Mouse (Mus musculus) MEL (cell line): ENCODE data around the gene Gmeb2. TPM values are rescaled to one million over a fixed set of nuclear protein-coding genes. Genes with fewer than 3 reads are reported as not detected.

Experiments
- DNase-seq: peaks from one replicate; pipeline ENCODE4 v3.0.0; 2011; ENCODE audit warnings: low read depth, low spot score
- H3K27ac ChIP-seq: 2 replicates; pipeline ENCODE4 v1.5.1; 2012; ENCODE audit warnings: low read depth, mild to moderate bottlenecking, control low read depth, low read length, moderate library complexity; ENCODE audit not compliant: control insufficient read depth
- H3K27me3 ChIP-seq, 2 experiments: fragments of 150-350 bp in 1 of 2; sonication (generic) in 1 of 2; 2 replicates each; pipeline ENCODE4 v1.6.1; 2012; ENCODE audit warnings: low read length in 2 of 2, mild to moderate bottlenecking in 2 of 2, improper control_type of control experiment in 1 of 2, moderate library complexity in 1 of 2; ENCODE audit not compliant: insufficient read depth in 2 of 2, control insufficient read depth in 1 of 2
- H3K36me3 ChIP-seq, 2 experiments: 2 replicates each; pipeline ENCODE4 v1.6.1; 2012 to 2014; ENCODE audit warnings: low read length in 2 of 2, improper control_type of control experiment in 1 of 2, inconsistent platforms in 1 of 2, mild to moderate bottlenecking in 1 of 2; ENCODE audit not compliant: insufficient read depth in 2 of 2, control insufficient read depth in 1 of 2
- H3K4me1 ChIP-seq, 2 experiments: fragments of 150-350 bp in 1 of 2; sonication (generic) in 1 of 2; 2 replicates each; pipeline ENCODE4 v1.6.1; 2012; ENCODE audit warnings: low read length in 2 of 2, improper control_type of control experiment in 1 of 2, mild to moderate bottlenecking in 1 of 2; ENCODE audit not compliant: insufficient read depth in 2 of 2, control insufficient read depth in 1 of 2
- H3K4me3 ChIP-seq, 2 experiments: fragments of 150-350 bp in 1 of 2; sonication (generic) in 1 of 2; 2 replicates each; pipeline ENCODE4 v1.5.1; 2012; ENCODE audit warnings: low read depth in 2 of 2, low read length in 2 of 2, mild to moderate bottlenecking in 2 of 2, moderate library complexity in 2 of 2, control low read depth in 1 of 2, improper control_type of control experiment in 1 of 2; ENCODE audit not compliant: control insufficient read depth in 1 of 2, insufficient read depth in 1 of 2
- H3K79me2 ChIP-seq: 2 replicates; pipeline ENCODE4 v1.6.1; 2012; ENCODE audit warnings: mild to moderate bottlenecking, low read length, moderate library complexity; ENCODE audit not compliant: control insufficient read depth, poor library complexity, insufficient read depth
- H3K9ac ChIP-seq: 2 replicates; pipeline ENCODE4 v1.6.1; 2012; ENCODE audit warnings: low read depth, mild to moderate bottlenecking, control low read depth, low read length, moderate library complexity; ENCODE audit not compliant: control insufficient read depth, poor library complexity, severe bottlenecking
- H3K9me3 ChIP-seq: fragments of 150-350 bp; sonication (generic); replicated peaks from 2 replicates; pipeline ENCODE4 v1.6.1; 2012; ENCODE audit warnings: mild to moderate bottlenecking, low read length, improper control_type of control experiment, moderate library complexity; ENCODE audit not compliant: insufficient read depth
- BHLHE40 ChIP-seq: IDR thresholded peaks from 2 replicates; pipeline ENCODE4 v1.6.1; 2012; ENCODE audit warnings: low read depth, mild to moderate bottlenecking, inconsistent platforms, low read length, improper control_type of control experiment, borderline replicate concordance
- CHD1 ChIP-seq: IDR thresholded peaks from 2 replicates; pipeline ENCODE4 v1.6.1; 2012; ENCODE audit warnings: low read depth, mild to moderate bottlenecking, inconsistent platforms, low read length, improper control_type of control experiment
- CTCF ChIP-seq, 3 experiments: IDR thresholded peaks in 2 of 3; conservative IDR thresholded peaks in 1 of 3; 2 replicates each; pipeline ENCODE4 v1.5.1; 2011 to 2012; ENCODE audit warnings: low read length in 3 of 3, low read depth in 2 of 3, mild to moderate bottlenecking in 2 of 3, improper control_type of control experiment in 1 of 3, inconsistent platforms in 1 of 3, mixed read lengths in 1 of 3, moderate library complexity in 1 of 3; ENCODE audit not compliant: control insufficient read depth in 1 of 3, insufficient read depth in 1 of 3, poor library complexity in 1 of 3, severe bottlenecking in 1 of 3
- E2F4 ChIP-seq: IDR thresholded peaks from 2 replicates; pipeline ENCODE4 v1.6.1; 2011; ENCODE audit warnings: low read depth, low read length, improper control_type of control experiment, borderline replicate concordance
- ELF1 ChIP-seq: IDR thresholded peaks from 2 replicates; pipeline ENCODE4 v1.6.1; 2014; ENCODE audit warnings: low read depth, mild to moderate bottlenecking, inconsistent platforms, low read length, improper control_type of control experiment, moderate library complexity
- EP300 ChIP-seq, 2 experiments: IDR thresholded peaks; 2 replicates each; pipeline ENCODE4 v1.6.1; 2011; ENCODE audit warnings: improper control_type of control experiment in 2 of 2, low read length in 2 of 2, low read depth in 1 of 2, mild to moderate bottlenecking in 1 of 2
- GABPA ChIP-seq: IDR thresholded peaks from 2 replicates; pipeline ENCODE4 v1.6.1; 2012; ENCODE audit warnings: low read depth, mild to moderate bottlenecking, inconsistent platforms, low read length, improper control_type of control experiment, moderate library complexity
- GATA1 ChIP-seq: IDR thresholded peaks from 2 replicates; pipeline ENCODE4 v1.6.1; 2011; ENCODE audit warnings: low read depth, low read length, improper control_type of control experiment
- HCFC1 ChIP-seq: IDR thresholded peaks from 2 replicates; pipeline ENCODE4 v1.6.1; 2012; ENCODE audit warnings: low read depth, mild to moderate bottlenecking, inconsistent platforms, low read length, improper control_type of control experiment, moderate library complexity
- JUND ChIP-seq: IDR thresholded peaks from 2 replicates; pipeline ENCODE4 v1.6.1; 2011; ENCODE audit warnings: low read depth, mild to moderate bottlenecking, improper control_type of control experiment, low read length
- MAFK ChIP-seq: IDR thresholded peaks from 2 replicates; pipeline ENCODE4 v1.6.1; 2011; ENCODE audit warnings: low read depth, mild to moderate bottlenecking, low read length, improper control_type of control experiment, borderline replicate concordance
- MAX ChIP-seq: IDR thresholded peaks from 2 replicates; pipeline ENCODE4 v1.6.1; 2011; ENCODE audit warnings: low read length, improper control_type of control experiment
- MAZ ChIP-seq: IDR thresholded peaks from 2 replicates; pipeline ENCODE4 v1.6.1; 2012; ENCODE audit warnings: low read depth, mild to moderate bottlenecking, inconsistent platforms, low read length, improper control_type of control experiment
- MYB ChIP-seq: IDR thresholded peaks from 2 replicates; pipeline ENCODE4 v1.6.1; 2011; ENCODE audit warnings: mild to moderate bottlenecking, low read depth, low read length, improper control_type of control experiment
- MYC ChIP-seq: IDR thresholded peaks from 2 replicates; pipeline ENCODE4 v1.6.1; 2011; ENCODE audit warnings: low read depth, mild to moderate bottlenecking, low read length, improper control_type of control experiment, moderate library complexity
- NELFE ChIP-seq: IDR thresholded peaks from 2 replicates; pipeline ENCODE4 v1.6.1; 2011; ENCODE audit warnings: low read depth, low read length, improper control_type of control experiment
- POLR2A ChIP-seq, 2 experiments: IDR thresholded peaks; 2 replicates each; pipeline ENCODE4 v1.6.1; 2011 to 2012; ENCODE audit warnings: low read length in 2 of 2, mild to moderate bottlenecking in 2 of 2, control low read depth in 1 of 2, improper control_type of control experiment in 1 of 2, low read depth in 1 of 2, moderate library complexity in 1 of 2; ENCODE audit not compliant: control insufficient read depth in 1 of 2, insufficient read depth in 1 of 2, poor library complexity in 1 of 2
- RAD21 ChIP-seq: IDR thresholded peaks from 2 replicates; pipeline ENCODE4 v1.6.1; 2011; ENCODE audit warnings: mild to moderate bottlenecking, low read depth, low read length, improper control_type of control experiment
- SIN3A ChIP-seq: IDR thresholded peaks from 2 replicates; pipeline ENCODE4 v1.6.1; 2012; ENCODE audit warnings: low read length, improper control_type of control experiment, inconsistent platforms
- SMC3 ChIP-seq: IDR thresholded peaks from 2 replicates; pipeline ENCODE4 v1.6.1; 2011; ENCODE audit warnings: low read depth, low read length, improper control_type of control experiment
- TAL1 ChIP-seq: IDR thresholded peaks from 2 replicates; pipeline ENCODE4 v1.6.1; 2012; ENCODE audit warnings: mild to moderate bottlenecking, inconsistent platforms, low read length, moderate library complexity, mixed read lengths
- TBP ChIP-seq: IDR thresholded peaks from 2 replicates; pipeline ENCODE4 v1.8.0; 2011; ENCODE audit warnings: low read depth, low read length, improper control_type of control experiment
- UBTF ChIP-seq: IDR thresholded peaks from 2 replicates; pipeline ENCODE4 v1.6.1; 2012; ENCODE audit warnings: low read depth, mild to moderate bottlenecking, inconsistent platforms, low read length, improper control_type of control experiment, moderate library complexity, borderline replicate concordance; ENCODE audit not compliant: insufficient read depth
- USF1 ChIP-seq: IDR thresholded peaks from 2 replicates; pipeline ENCODE4 v1.6.1; 2014; ENCODE audit warnings: low read depth, mild to moderate bottlenecking, inconsistent platforms, low read length, improper control_type of control experiment, moderate library complexity
- USF2 ChIP-seq, 2 experiments: IDR thresholded peaks; 2 replicates each; pipeline ENCODE4 v1.6.1; 2011 to 2012; ENCODE audit warnings: improper control_type of control experiment in 2 of 2, low read length in 2 of 2, borderline replicate concordance in 1 of 2, inconsistent platforms in 1 of 2, low read depth in 1 of 2, mild to moderate bottlenecking in 1 of 2; ENCODE audit not compliant: insufficient read depth in 1 of 2
- ZC3H11A ChIP-seq: IDR thresholded peaks from 2 replicates; pipeline ENCODE4 v1.6.1; 2012; ENCODE audit warnings: low read depth, mild to moderate bottlenecking, inconsistent platforms, low read length, improper control_type of control experiment
- ZKSCAN1 ChIP-seq: IDR thresholded peaks from 2 replicates; pipeline ENCODE4 v1.6.1; 2012; ENCODE audit warnings: low read depth, mild to moderate bottlenecking, inconsistent platforms, low read length, improper control_type of control experiment, moderate library complexity
- polyA plus RNA-seq, 2 experiments: library from polyadenylated mRNA; stranded (reverse) in 1 of 2; unstranded in 1 of 2; fragments of >175 nt in 1 of 2; fragments of >200 nt in 1 of 2; gene quantifications; 2 replicates each; pipeline versions ENCODE4 v1.2.1 to v1.2.4; 2012; ENCODE audit warnings: low replicate concordance in 2 of 2, low read depth in 1 of 2; ENCODE audit not compliant: insufficient read length in 2 of 2, insufficient read depth in 1 of 2, missing spikeins in 1 of 2
- total RNA-seq: library from RNA; depleted of rRNA; stranded (reverse); fragments of 300-350 nt; gene quantifications from 2 replicates; pipeline ENCODE4 v1.2.3, GENCODE M21; 2012

The Gmeb2 gene
- total and polyA plus RNA-seq, 3 experiments: 8.3 to 16.9 TPM; not detected in 1

- H3K79me2 ChIP-seq: no peaks in the 10 kb centered on the region
- H3K4me1 ChIP-seq: no peaks in the 10 kb centered on the region
- no peaks in the 10 kb centered on the region for H3K9me3 ChIP-seq
- no peak overlapping the region for H3K27ac ChIP-seq
- H3K27me3 ChIP-seq: no peaks in the 10 kb centered on the region; a peak in 2 of 4 replicates
- TF ChIP-seq JUND: no peak
- TF ChIP-seq MAZ: no peak
- TF ChIP-seq ELF1: no peak
- TF ChIP-seq BHLHE40: no peak
- no peak for TF ChIP-seq MYB
- no peak for TF ChIP-seq ZKSCAN1
- TF ChIP-seq UBTF: no peak
- no peak for TF ChIP-seq CHD1
- no peak for TF ChIP-seq EP300 (IDR thresholded peaks at IDR 0.05; ENCODE audit: low read depth in 1 of 2, low read length in 2 of 2)
- no peak for TF ChIP-seq ZC3H11A
- TF ChIP-seq CTCF (IDR thresholded peaks at IDR 0.05 in 2 of 3, conservative IDR thresholded peaks at IDR 0.05 in 1 of 3; ENCODE audit: control insufficient read depth in 1 of 3, insufficient read depth in 1 of 3, low read depth in 2 of 3, low read length in 3 of 3, poor library complexity in 1 of 3, severe bottlenecking in 1 of 3): no peak
- TF ChIP-seq USF2 (IDR thresholded peaks at IDR 0.05; ENCODE audit: borderline replicate concordance in 1 of 2, insufficient read depth in 1 of 2, low read depth in 1 of 2, low read length in 2 of 2): no peak
- no peak for TF ChIP-seq GATA1
- TF ChIP-seq TAL1: no peak
- TF ChIP-seq POLR2A (IDR thresholded peaks at IDR 0.05; ENCODE audit: control insufficient read depth in 1 of 2, insufficient read depth in 1 of 2, low read depth in 1 of 2, low read length in 2 of 2, poor library complexity in 1 of 2): no peak
- no peak for TF ChIP-seq SMC3
- no peak for TF ChIP-seq SIN3A
- no peak for TF ChIP-seq MAX
- no peak for TF ChIP-seq GABPA
- H3K36me3 ChIP-seq: no peaks in the 10 kb centered on the region
- H3K9ac ChIP-seq: no peak overlapping the region
- no peak for DNase-seq
- no peak overlapping the region for H3K4me3 ChIP-seq
Observed at GRCm38 (mm10) chr2:181205678-181206077, 82.2 kb downstream of the Gmeb2 start.

- Histone ChIP-seq H3K4me3 (no peak overlapping the region), H3K79me2 (no peaks in the 10 kb centered on the region), H3K27me3 (peaks cover 2 to 3% of the 10 kb centered on the region in 2 experiments; a peak in 2 of 4 replicates), H3K27ac (no peak overlapping the region), H3K9me3 (no peaks in the 10 kb centered on the region), H3K4me1 (no peaks in the 10 kb centered on the region), H3K9ac (no peak overlapping the region), H3K36me3 (no peaks in the 10 kb centered on the region)
- TF ChIP-seq NELFE: no peak
- TF ChIP-seq MAFK: no peak
- no peak for TF ChIP-seq GATA1
- no peak for TF ChIP-seq TAL1
- no peak for TF ChIP-seq TBP
- no peak for TF ChIP-seq USF2 (IDR thresholded peaks at IDR 0.05; ENCODE audit: borderline replicate concordance in 1 of 2, insufficient read depth in 1 of 2, low read depth in 1 of 2, low read length in 2 of 2)
- TF ChIP-seq MYC: no peak
- no peak for TF ChIP-seq CHD1
- no peak for TF ChIP-seq E2F4
- TF ChIP-seq POLR2A (IDR thresholded peaks at IDR 0.05; ENCODE audit: control insufficient read depth in 1 of 2, insufficient read depth in 1 of 2, low read depth in 1 of 2, low read length in 2 of 2, poor library complexity in 1 of 2): no peak
- no peak for TF ChIP-seq ZC3H11A
- TF ChIP-seq USF1: no peak
- no peak for TF ChIP-seq SIN3A
- TF ChIP-seq BHLHE40: no peak
- no peak for TF ChIP-seq HCFC1
- TF ChIP-seq MAX: no peak
- TF ChIP-seq RAD21: no peak
- no peak for TF ChIP-seq ZKSCAN1
- TF ChIP-seq EP300 (IDR thresholded peaks at IDR 0.05; ENCODE audit: low read depth in 1 of 2, low read length in 2 of 2): no peak
- no peak for TF ChIP-seq UBTF
- no peak for DNase-seq
Observed at GRCm38 (mm10) chr2:181202886-181203285, 84.9 kb downstream of the Gmeb2 start.
